Mouse (Mus musculus) heart, embryonic 16.5 days (tissue): ENCODE data around the gene Itgb4. TPM values are rescaled to one million over a fixed set of nuclear protein-coding genes. Genes with fewer than 3 reads are reported as not detected.
A peak's percentile ranks its signal among the peaks of the same experiment; 100 is the strongest.

Experiments used
- ATAC-seq: fragments of 200-750 bp; cut with Nextera tagmentation; replicated peaks from 2 replicates; pipeline ENCODE4 v1.8.0; 2017; ENCODE audit warnings: moderate number of reproducible peaks; ENCODE audit not compliant: insufficient read depth, low FRiP score; ENCODE audit errors: extremely low read depth
- H3K27ac ChIP-seq: fragments of 300-500 bp; sonication (generic); 2 replicates; pipeline ENCODE4 v1.5.1; 2014; ENCODE audit warnings: mild to moderate bottlenecking, low read length, control low read depth, moderate library complexity
- H3K27me3 ChIP-seq: fragments of 300-500 bp; sonication (generic); 2 replicates; pipeline ENCODE4 v1.6.1; 2014; ENCODE audit warnings: low read length, mixed read lengths; ENCODE audit not compliant: control insufficient read depth, insufficient read depth
- H3K36me3 ChIP-seq: fragments of 300-500 bp; sonication (generic); 2 replicates; pipeline ENCODE4 v1.6.1; 2014; ENCODE audit not compliant: control insufficient read depth, insufficient read depth
- H3K4me1 ChIP-seq: fragments of 300-500 bp; sonication (generic); 2 replicates; pipeline ENCODE4 v1.6.1; 2014; ENCODE audit warnings: low read length, mixed read lengths; ENCODE audit not compliant: control insufficient read depth, insufficient read depth
- H3K4me2 ChIP-seq: fragments of 300-500 bp; sonication (generic); 2 replicates; pipeline ENCODE4 v1.6.1; 2014; ENCODE audit warnings: low read depth, mild to moderate bottlenecking, control low read depth, low read length
- H3K4me3 ChIP-seq: fragments of 300-500 bp; sonication (generic); 2 replicates; pipeline ENCODE4 v1.5.1; 2014; ENCODE audit warnings: mild to moderate bottlenecking, control low read depth, low read length
- H3K9ac ChIP-seq: fragments of 300-500 bp; sonication (generic); 2 replicates; pipeline ENCODE4 v1.6.1; 2014; ENCODE audit warnings: low read length, control low read depth
- H3K9me3 ChIP-seq: fragments of 300-500 bp; sonication (generic); replicated peaks from 2 replicates; pipeline ENCODE4 v1.6.1; 2016; ENCODE audit warnings: low read length; ENCODE audit not compliant: control insufficient read depth
- WGBS: fragments of 180-500 bp; shearing (Covaris S2); extraction: QIAGEN DNeasy Blood & Tissue Kit; methylation state at CpG from one replicate; pipeline ENCODE4 v1.1.7; 2014; 5-methylcytosine and 5-hydroxymethylcytosine counted together
- polyA plus RNA-seq: library from polyadenylated mRNA; unstranded; fragments of >200 nt; fragmentation: Nextera tagmentation; extraction: Ambion mirVana; gene quantifications from 2 replicates; pipeline ENCODE4 v1.2.1, GENCODE M21; 2015

The Itgb4 gene
- polyA plus RNA-seq, 1 experiment from 2014 or later: 4.4 TPM

DNA sequence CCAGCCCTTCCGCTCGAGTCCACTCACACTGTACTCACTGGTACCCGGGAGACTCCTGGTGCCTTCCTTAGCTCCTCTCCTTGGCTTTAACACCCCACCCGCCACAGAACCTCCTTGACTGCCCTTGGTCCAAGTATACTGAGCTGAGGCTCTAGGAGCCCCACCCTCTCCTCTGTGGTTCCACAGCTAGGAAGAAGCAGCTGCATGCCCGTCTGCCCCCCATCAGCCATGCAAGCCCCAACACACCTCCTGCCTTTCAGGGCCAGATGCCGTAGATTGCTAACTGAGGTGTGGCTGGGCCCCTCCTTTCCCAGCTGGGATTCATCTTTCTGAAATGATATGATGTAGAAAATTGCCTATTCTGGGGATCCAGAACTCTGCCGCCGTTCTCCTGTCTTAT is 29.3 kb upstream of the Itgb4 start:
- Histone ChIP-seq H3K4me1 (no peaks in the 10 kb centered on the region), H3K27ac (no peak overlapping the region; the same call in 1 of the 2 replicates), H3K9me3 (no peaks in the 10 kb centered on the region), H3K4me2 (no peak overlapping the region), H3K4me3 (no peak overlapping the region), H3K9ac (no peak overlapping the region), H3K27me3 (no peaks in the 10 kb centered on the region), H3K36me3 (peaks cover 11% of the 10 kb centered on the region)
- WGBS: 92% methylated on average over 8 of the region's 8 CpGs
- no peak for ATAC-seq

- 76% methylated on average over 9 of the region's 9 CpGs for WGBS
- no peaks in the 10 kb centered on the region for H3K4me1 ChIP-seq
- H3K4me3 ChIP-seq: no peak overlapping the region
- H3K4me2 ChIP-seq: no peak overlapping the region
- ATAC-seq: 0 out of 2 replicates have a peak, but pooled peaks have one; percentile 38
- peak overlapping the region; percentile 56 for H3K27ac ChIP-seq
- no peaks in the 10 kb centered on the region for H3K9me3 ChIP-seq
- no peak overlapping the region for H3K9ac ChIP-seq
- H3K36me3 ChIP-seq: peaks cover 5% of the 10 kb centered on the region; the same call in 1 of the 2 replicates
- no peaks in the 10 kb centered on the region for H3K27me3 ChIP-seq
These were observed 28.2 kb upstream of the Itgb4 start for GRCm38 (mm10) chr11:115946221-115946828.

GRCm38 (mm10) chr11:115948316-115948715 is 26.2 kb upstream of the Itgb4 start:
- no peak overlapping the region for H3K9ac ChIP-seq
- H3K4me2 ChIP-seq: no peak overlapping the region
- no peaks in the 10 kb centered on the region for H3K4me1 ChIP-seq
- H3K27ac ChIP-seq: no peak overlapping the region
- H3K27me3 ChIP-seq: no peaks in the 10 kb centered on the region
- peaks cover 5% of the 10 kb centered on the region; the same call in 1 of the 2 replicates for H3K36me3 ChIP-seq
- ATAC-seq: no peak
- no peaks in the 10 kb centered on the region for H3K9me3 ChIP-seq
- no peak overlapping the region for H3K4me3 ChIP-seq
- 86% methylated on average over 9 of the region's 9 CpGs for WGBS

DNA sequence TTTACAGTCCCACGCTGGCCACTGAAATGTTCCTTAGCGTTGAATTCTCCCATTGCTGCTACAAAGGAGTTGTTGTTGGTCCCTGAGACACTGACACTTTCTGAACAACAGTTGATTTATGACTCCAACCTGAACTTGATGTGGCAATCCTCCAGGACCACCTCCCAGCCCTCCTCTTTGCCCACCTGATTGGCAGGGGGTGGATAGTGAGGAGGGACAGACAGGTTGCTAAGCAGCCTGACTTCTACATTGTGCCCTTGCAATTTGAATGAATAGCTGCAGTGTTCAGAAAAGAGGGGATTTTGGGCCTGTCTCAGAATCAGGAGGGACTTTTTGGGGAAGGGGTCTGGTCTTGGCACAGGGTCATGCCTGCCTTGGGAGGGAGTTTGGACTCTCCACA is 23.8 kb upstream of the Itgb4 start:
- H3K4me3 ChIP-seq: no peak overlapping the region
- WGBS: 87% methylated on average over 2 of the region's 2 CpGs
- H3K9me3 ChIP-seq: no peaks in the 10 kb centered on the region
- H3K36me3 ChIP-seq: peaks cover 5% of the 10 kb centered on the region
- H3K27me3 ChIP-seq: no peaks in the 10 kb centered on the region
- ATAC-seq: no peak
- no peak overlapping the region for H3K27ac ChIP-seq
- no peaks in the 10 kb centered on the region for H3K4me1 ChIP-seq
- no peak overlapping the region for H3K9ac ChIP-seq
- H3K4me2 ChIP-seq: no peak overlapping the region

DNA sequence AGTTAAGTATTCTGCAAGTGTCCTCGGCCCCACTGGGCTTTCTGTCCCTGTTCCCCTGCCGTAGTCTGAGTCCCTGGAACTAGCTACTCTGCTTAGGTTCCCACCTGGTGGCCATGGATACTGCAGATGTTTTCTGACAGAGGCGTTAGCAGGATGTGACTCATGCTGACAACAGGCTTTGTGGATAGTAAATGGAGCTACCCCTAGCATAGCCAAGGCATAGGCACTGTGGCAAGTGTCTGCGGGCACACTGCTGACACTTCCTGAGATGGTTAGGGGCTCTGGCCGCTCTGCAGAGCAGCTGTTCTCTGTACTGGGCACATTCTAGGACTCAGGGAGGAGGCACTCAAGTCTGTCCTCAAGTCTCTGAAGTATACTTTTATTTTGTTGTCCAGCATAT is 19.8 kb upstream of the Itgb4 start:
- WGBS: 69% methylated on average over 5 of the region's 5 CpGs
- H3K36me3 ChIP-seq: peaks cover 12% of the 10 kb centered on the region; the same call in 1 of the 2 replicates

GRCm38 (mm10) chr11:115955195-115955858 is 19.2 kb upstream of the Itgb4 start:
- no peak overlapping the region for H3K4me3 ChIP-seq
- H3K4me1 ChIP-seq: no peaks in the 10 kb centered on the region
- no peaks in the 10 kb centered on the region for H3K27me3 ChIP-seq
- no peak overlapping the region for H3K9ac ChIP-seq
- no peak overlapping the region for H3K4me2 ChIP-seq
- ATAC-seq: no peak
- peaks cover 14% of the 10 kb centered on the region for H3K36me3 ChIP-seq
- WGBS: 75% methylated on average over 10 of the region's 10 CpGs
- H3K27ac ChIP-seq: no peak overlapping the region
- H3K9me3 ChIP-seq: no peaks in the 10 kb centered on the region

More for the DNA sequence above, 19.8 kb upstream of the Itgb4 start:
- no peaks in the 10 kb centered on the region for H3K4me1 ChIP-seq
- H3K4me3 ChIP-seq: no peak overlapping the region
- H3K27ac ChIP-seq: no peak overlapping the region
- ATAC-seq: no peak
- no peaks in the 10 kb centered on the region for H3K27me3 ChIP-seq
- no peak overlapping the region for H3K4me2 ChIP-seq
- H3K9ac ChIP-seq: no peak overlapping the region
- no peaks in the 10 kb centered on the region for H3K9me3 ChIP-seq

DNA sequence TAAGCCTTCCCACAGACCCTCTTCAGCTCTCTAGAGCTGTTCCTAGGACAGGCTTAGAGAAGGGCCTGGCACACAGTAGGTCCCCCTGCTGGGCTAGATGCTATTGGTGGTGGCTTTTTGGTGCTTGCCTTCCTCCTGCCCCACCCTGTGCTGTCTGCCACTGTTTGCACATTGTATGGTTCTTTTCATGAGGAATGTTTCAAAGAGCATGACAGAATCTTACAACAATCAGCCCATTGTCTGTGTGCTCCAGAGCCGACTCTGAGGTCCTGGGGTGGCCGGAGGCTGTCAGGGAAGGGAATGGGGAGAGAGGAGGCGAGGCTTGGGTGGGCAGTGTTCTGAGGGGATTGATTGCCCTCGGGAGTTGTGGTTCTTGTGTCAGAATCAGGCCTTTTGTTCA is 18.1 kb upstream of the Itgb4 start:
- no peaks in the 10 kb centered on the region for H3K4me1 ChIP-seq
- no peak overlapping the region for H3K9ac ChIP-seq
- WGBS: 65% methylated on average over 4 of the region's 4 CpGs
- ATAC-seq: no peak
- peak overlapping the region; percentile 24; the same call in 1 of the 2 replicates for H3K27ac ChIP-seq
- peaks cover 24% of the 10 kb centered on the region for H3K36me3 ChIP-seq
- no peak overlapping the region for H3K4me3 ChIP-seq
- no peaks in the 10 kb centered on the region for H3K27me3 ChIP-seq
- H3K4me2 ChIP-seq: no peak overlapping the region
- H3K9me3 ChIP-seq: no peaks in the 10 kb centered on the region

DNA sequence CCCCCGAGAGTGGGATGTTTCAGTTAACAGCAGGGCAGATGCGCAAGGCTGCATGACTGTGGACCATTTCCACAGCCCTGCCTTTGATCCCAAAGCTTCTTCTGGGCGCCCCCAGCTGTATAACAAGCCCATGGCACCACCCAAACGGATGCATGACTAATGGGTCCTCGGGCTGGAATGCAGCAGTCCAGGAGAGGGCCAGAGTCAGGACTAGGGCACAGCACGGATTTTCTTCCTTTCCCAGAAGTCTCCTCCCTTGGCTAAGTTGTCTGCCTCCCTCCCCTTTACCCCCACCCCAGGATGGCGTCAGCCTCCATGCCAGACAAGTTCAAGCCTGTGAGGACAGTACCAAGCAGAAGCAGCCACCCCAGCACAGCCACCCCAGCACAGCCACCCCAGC is 16.5 kb upstream of the Itgb4 start:
- Histone ChIP-seq H3K27ac (no peak overlapping the region), H3K4me2 (no peak overlapping the region), H3K27me3 (no peaks in the 10 kb centered on the region), H3K9ac (no peak overlapping the region), H3K9me3 (no peaks in the 10 kb centered on the region), H3K4me3 (no peak overlapping the region), H3K36me3 (peaks cover 27% of the 10 kb centered on the region), H3K4me1 (no peaks in the 10 kb centered on the region)
- no peak for ATAC-seq
- WGBS: 72% methylated on average over 7 of the region's 7 CpGs

- H3K9ac ChIP-seq: no peak overlapping the region
- no peak overlapping the region for H3K4me2 ChIP-seq
- H3K4me1 ChIP-seq: no peaks in the 10 kb centered on the region
- peaks cover 33% of the 10 kb centered on the region for H3K36me3 ChIP-seq
- H3K9me3 ChIP-seq: no peaks in the 10 kb centered on the region
- no peak overlapping the region for H3K4me3 ChIP-seq
- H3K27me3 ChIP-seq: no peaks in the 10 kb centered on the region
- WGBS: 96% methylated on average over 9 of the region's 9 CpGs
- H3K27ac ChIP-seq: no peak overlapping the region
- ATAC-seq: no peak
These were observed 15.5 kb upstream of the Itgb4 start for GRCm38 (mm10) chr11:115959018-115959417.
